Mouse (Mus musculus): ENCODE data around the gene Them7. TPM values are rescaled to one million over a fixed set of nuclear protein-coding genes. Genes with fewer than 3 reads are reported as not detected.

The Them7 gene
- 0.19 TPM in 1 of 2 replicates, not detected in the other for polyA plus RNA-seq (2012; rRNA removed)

GRCm38 (mm10) chr2:105224134-105224986 lies at the start of gene Them7:
Gene Them7, plus strand, starts transcription at chr2:105224320.

GRCm38 (mm10) chr2:105399085-105399891 lies 175.2 kb downstream of the Them7 start, which contains the start of gene Rcn1:
Gene Rcn1, minus strand, starts transcription at chr2:105399319.

Other genes with a start within 250 kb of the Them7 start
- gene Eif3m, start 207.2 kb upstream of the Them7 start, polyA plus RNA-seq (2012; rRNA removed): 11.3 and 16.2 TPM in 2 replicates
- gene Gm11060, start 132.3 kb upstream of the Them7 start, polyA plus RNA-seq (2012; rRNA removed): not detected in 2 replicates
- gene Wt1, start 97.8 kb upstream of the Them7 start, polyA plus RNA-seq (2012; rRNA removed): 2.1 and 2.8 TPM in 2 replicates
- 6.9 and 8.9 TPM in 2 replicates for gene Rcn1, start 175.0 kb downstream of the Them7 start, polyA plus RNA-seq (2012; rRNA removed)

All from colon, adult 2 months (tissue).